Mouse (Mus musculus): ENCODE results near the gene Saal1. TPM values are rescaled to one million over a fixed set of nuclear protein-coding genes. Genes with fewer than 3 reads are reported as not detected.

The Saal1 gene
- total RNA-seq, 2 experiments from 2014 or later: 10.1 to 10.2 TPM

Other genes starting within 250 kb of the Saal1 start
- 10 to 100 TPM in 1 of 2 experiments, 1 to 10 TPM in 1; 9.7 to 14.4 TPM for gene Sergef, start 70.9 kb downstream of the Saal1 start, total RNA-seq (2021)
- not detected for gene Tph1, start 38.1 kb downstream of the Saal1 start, total RNA-seq (2021)
- gene Saa3, start 5.0 kb upstream of the Saal1 start, total RNA-seq (2021): 1 to 10 TPM in 1 of 2 experiments, not detected in 1; 1.2 TPM
- gene Saa4, start 21.9 kb upstream of the Saal1 start, total RNA-seq (2021): 10 to 100 TPM in 1 of 2 experiments, 1 to 10 TPM in 1; 3.2 to 10.9 TPM
- gene Saa1, start 32.3 kb upstream of the Saal1 start, total RNA-seq (2021): under 1 TPM in 1 of 2 experiments, not detected in 1; 0.63 TPM
- gene Saa2, start 41.1 kb upstream of the Saal1 start, total RNA-seq (2021): not detected
- 10 to 100 TPM; 21.7 to 21.9 TPM for gene Hps5, start 85.4 kb upstream of the Saal1 start, total RNA-seq (2021)
- gene Gtf2h1, start 85.4 kb upstream of the Saal1 start, total RNA-seq (2021): 10 to 100 TPM; 36.1 to 37.1 TPM
- gene Ldha, start 130.8 kb upstream of the Saal1 start, total RNA-seq (2021): 100 to 1,000 TPM; 693 to 863 TPM
- gene Ldhc, start 150.5 kb upstream of the Saal1 start, total RNA-seq (2021): not detected
- gene Tsg101, start 209.3 kb upstream of the Saal1 start, total RNA-seq (2021): 10 to 100 TPM; 68.6 to 69.5 TPM
- 10 to 100 TPM; 22.8 TPM for gene Uevld, start 247.8 kb upstream of the Saal1 start, total RNA-seq (2021)

Data from adrenal gland, postnatal 10 days (tissue).